18 mouse cellular contexts compared by ENCODE assay signal in genomic region chr10:40275991-40276390, GRCm38 (mm10). TPM values are rescaled to one million over a fixed set of nuclear protein-coding genes. Genes with fewer than 3 reads are reported as not detected.
DNase-seq lines count a peak whose midpoint lies in the region; ATAC-seq and TF ChIP-seq lines count a peak whose summit lies in the region.
"Had no signal": no experiment of that assay in that cellular context is flagged by ENCODE, and none has a peak within 500 bp of the region (broad histone marks: within the 10 kb centered on the region; RNA-seq: fewer than 3 reads in every experiment).

No protein-coding gene starts in this region.

- H3K79me2 ChIP-seq in myocyte (ENCODE audit: control insufficient read depth, insufficient read depth): no peaks in the 10 kb centered on the region

- TF ChIP-seq CTCF in lung, postnatal 0 days (IDR thresholded peaks at IDR 0.05): no peak
- no peak for TF ChIP-seq CTCF in bone marrow macrophage, adult 2 months (IDR thresholded peaks at IDR 0.05; ENCODE audit: low read depth, low read length)
- TF ChIP-seq CTCF in liver, embryonic 14.5 days (IDR thresholded peaks at IDR 0.05; ENCODE audit: low read depth): no peak

- H3K36me3 ChIP-seq in lung, postnatal 0 days (ENCODE audit: insufficient read depth, low read length): no peaks in the 10 kb centered on the region
- no peaks in the 10 kb centered on the region for H3K36me3 ChIP-seq in liver, embryonic 14.5 days (replicated peaks; ENCODE audit: control insufficient read depth, insufficient read depth, low read depth)
- no peaks in the 10 kb centered on the region for H3K36me3 ChIP-seq in myocyte (ENCODE audit: control insufficient read depth, insufficient read depth)
- H3K36me3 ChIP-seq: forebrain, embryonic 10.5 days; heart, embryonic 13.5 days; hindbrain, embryonic 15.5 days; limb, embryonic 12.5 days; midbrain, embryonic 12.5 days had no signal

- ATAC-seq in lung, postnatal 0 days: no peak; the same call in 1 of the 2 replicates
- 0 out of 2 replicates have a peak, but pooled peaks have one; percentile 3 for ATAC-seq in liver, embryonic 14.5 days (ENCODE audit: insufficient read depth)
- ATAC-seq: CD4-positive, CD25-positive, alpha-beta regulatory T cell, adult 4 months had no signal

- H3K4me2 ChIP-seq in lung, postnatal 0 days (replicated peaks; ENCODE audit: low read depth, low read length): no peak overlapping the region
- H3K4me2 ChIP-seq in liver, embryonic 14.5 days (ENCODE audit: low read depth): peak overlapping the region; percentile 29; the same call in 1 of the 2 replicates
- peak overlapping the region; percentile 30 for H3K4me2 ChIP-seq in myocyte (ENCODE audit: low read depth)
- H3K4me2 ChIP-seq: heart, embryonic 13.5 days; hindbrain, embryonic 15.5 days; limb, embryonic 12.5 days; midbrain, embryonic 12.5 days had no signal

- TF ChIP-seq POLR2A in bone marrow macrophage, adult 2 months (IDR thresholded peaks at IDR 0.05; ENCODE audit: borderline replicate concordance, low read depth, low read length): no peak
- TF ChIP-seq POLR2A in myocyte (IDR thresholded peaks at IDR 0.05; ENCODE audit: insufficient read length, low read depth): no peak

- H3K27me3 ChIP-seq in lung, postnatal 0 days (replicated peaks; ENCODE audit: insufficient read depth, low read length): no peaks in the 10 kb centered on the region
- H3K27me3 ChIP-seq in liver, embryonic 14.5 days (ENCODE audit: control insufficient read depth, insufficient read depth, low read length): no peaks in the 10 kb centered on the region
- H3K27me3 ChIP-seq in myocyte (ENCODE audit: control insufficient read depth, insufficient read depth, insufficient read length): no peaks in the 10 kb centered on the region
- H3K27me3 ChIP-seq: heart, embryonic 13.5 days; hindbrain, embryonic 15.5 days; limb, embryonic 12.5 days; midbrain, embryonic 12.5 days had no signal

- 56% methylated on average over 7 of the region's 7 CpGs for WGBS in lung, postnatal 0 days
- WGBS in liver, embryonic 14.5 days (ENCODE audit: insufficient replicate concordance): 15% methylated on average over 7 of the region's 7 CpGs

- H3K9ac ChIP-seq in lung, postnatal 0 days (replicated peaks; ENCODE audit: low read depth): no peak overlapping the region
- H3K9ac ChIP-seq in liver, embryonic 14.5 days (replicated peaks): peak overlapping the region; percentile 47
- H3K9ac ChIP-seq: heart, embryonic 13.5 days; hindbrain, embryonic 15.5 days; limb, embryonic 12.5 days; midbrain, embryonic 12.5 days had no signal

- H3K27ac ChIP-seq in lung, postnatal 0 days (ENCODE audit: low read length): no peak overlapping the region
- peak overlapping the region; percentile 73 for H3K27ac ChIP-seq in bone marrow macrophage, adult 2 months (ENCODE audit: insufficient read depth, low read depth, low read length)
- H3K27ac ChIP-seq in liver, embryonic 14.5 days: peak overlapping the region; percentile 60
- H3K27ac ChIP-seq: forebrain, embryonic 10.5 days; gastrocnemius, adult 2 months; heart, embryonic 13.5 days; hindbrain, embryonic 15.5 days; limb, embryonic 12.5 days; midbrain, embryonic 12.5 days; stomach, postnatal 0 days had no signal

- no peak overlapping the region for H3ac ChIP-seq in myocyte (ENCODE audit: control insufficient read depth, insufficient read length)

- no peaks in the 10 kb centered on the region for H3K4me1 ChIP-seq in lung, postnatal 0 days (ENCODE audit: insufficient read depth, low read depth, low read length)
- H3K4me1 ChIP-seq in bone marrow macrophage, adult 2 months (ENCODE audit: control insufficient read depth, insufficient read depth, low read length): peaks cover 17% of the 10 kb centered on the region
- peaks cover 33 to 41% of the 10 kb centered on the region in 2 experiments for H3K4me1 ChIP-seq in liver, embryonic 14.5 days (replicated peaks; ENCODE audit: control insufficient read depth in 2 of 2, insufficient read depth in 2 of 2, low read length in 1 of 2)
- H3K4me1 ChIP-seq: forebrain, embryonic 10.5 days; hindbrain, embryonic 15.5 days; limb, embryonic 12.5 days; midbrain, embryonic 12.5 days had no signal

- TF ChIP-seq EP300 in lung, postnatal 0 days (IDR thresholded peaks at IDR 0.05): no peak
- TF ChIP-seq EP300 in liver, embryonic 14.5 days (IDR thresholded peaks at IDR 0.05; ENCODE audit: low read depth): no peak

- no peaks in the 10 kb centered on the region for H3K9me3 ChIP-seq in lung, postnatal 0 days (ENCODE audit: low read length)
- H3K9me3 ChIP-seq in liver, embryonic 14.5 days (ENCODE audit: control insufficient read depth, low read length): no peaks in the 10 kb centered on the region
- H3K9me3 ChIP-seq: forebrain, embryonic 10.5 days; heart, embryonic 13.5 days; hindbrain, embryonic 15.5 days; limb, embryonic 12.5 days; midbrain, embryonic 12.5 days had no signal

- no peak overlapping the region for H3K4me3 ChIP-seq in lung, postnatal 0 days (ENCODE audit: low read depth, low read length)
- peak overlapping the region; percentile 51 for H3K4me3 ChIP-seq in bone marrow macrophage, adult 2 months (ENCODE audit: insufficient read depth, low read length)
- H3K4me3 ChIP-seq in liver, embryonic 14.5 days (ENCODE audit: insufficient read depth in 1 of 2, low read depth in 2 of 2, low read length in 2 of 2): no peak overlapping the region
- H3K4me3 ChIP-seq in myocyte: no peak overlapping the region
- H3K4me3 ChIP-seq: forebrain, embryonic 10.5 days; gastrocnemius, adult 2 months; heart, embryonic 13.5 days; hindbrain, embryonic 15.5 days; limb, embryonic 12.5 days; midbrain, embryonic 12.5 days had no signal

- peak; percentile 33 for DNase-seq in lung, postnatal 0 days (ENCODE audit: low spot score)
- DNase-seq in lung, postnatal 14 days: no peak
- peak; percentile 23 to 34 (median 27) for DNase-seq in liver, embryonic 14.5 days (ENCODE audit: low read depth in 3 of 3, low spot score in 3 of 3)
- DNase-seq in spleen, postnatal 14 days (ENCODE audit: low spot score in 2 of 2): no peak
- no peak for DNase-seq in thymus, postnatal 36 days
- DNase-seq: adrenal gland, postnatal 25 days; cerebellum, adult 18-20 months; gastrocnemius, adult 2 months; kidney, adult 8-10 months had no signal

TF ChIP-seq in myocyte, 11 proteins besides CTCF, POLR2A, EP300 and RAD21:
- TF ChIP-seq USF1 (IDR thresholded peaks at IDR 0.05; ENCODE audit: low read depth): no peak
- TF ChIP-seq POLR2AphosphoS2 (IDR thresholded peaks at IDR 0.05; ENCODE audit: insufficient read length, low read depth): no peak
- no peak for TF ChIP-seq MYOG (IDR thresholded peaks at IDR 0.05; ENCODE audit: control insufficient read depth in 1 of 3, insufficient read depth in 1 of 3, insufficient read length in 2 of 3, low read depth in 2 of 3)
- TF ChIP-seq SRF (IDR thresholded peaks at IDR 0.05; ENCODE audit: control insufficient read depth, insufficient read length, low read depth): no peak
- TF ChIP-seq E2F4 (IDR thresholded peaks at IDR 0.05; ENCODE audit: insufficient read depth): no peak
- TF ChIP-seq TCF12 (IDR thresholded peaks at IDR 0.05; ENCODE audit: insufficient read depth, poor library complexity, severe bottlenecking): no peak
- TF ChIP-seq CEBPB (IDR thresholded peaks at IDR 0.05; ENCODE audit: insufficient read depth, poor library complexity, severe bottlenecking): no peak
- no peak for TF ChIP-seq MYOD1 (IDR thresholded peaks at IDR 0.05; ENCODE audit: control insufficient read depth in 1 of 3, insufficient read length in 2 of 3, low read depth in 2 of 3)
- TF ChIP-seq MAX (IDR thresholded peaks at IDR 0.05; ENCODE audit: low read depth): no peak
- TF ChIP-seq TCF3 (IDR thresholded peaks at IDR 0.05; ENCODE audit: insufficient read length, low read depth): no peak
- TF ChIP-seq REST (IDR thresholded peaks at IDR 0.05; ENCODE audit: insufficient read depth, insufficient read length): no peak
TF ChIP-seq in myocyte: peak in this region for 0.

RNA-seq across cellular contexts. Expression of gene Gtf3c6, which starts 18.1 kb away (rescaled TPM):
- 35.2 and 40.0 TPM in 2 replicates for polyA plus RNA-seq in lung, postnatal 0 days (2015; fragmentation: Nextera tagmentation; extraction: Ambion mirVana)
- polyA plus RNA-seq in bone marrow macrophage, adult 2 months (2012; ENCODE audit: insufficient read depth, insufficient read length, missing spikeins): 36.4 and 47.3 TPM in 2 replicates
- 7.7 and 15.1 TPM in 2 replicates for polyA plus RNA-seq in liver, embryonic 14.5 days (2012; rRNA removed)
- 31.6 and 34.1 TPM in 2 replicates for polyA plus RNA-seq in liver, embryonic 14.5 days (2014; fragmentation: Nextera tagmentation; extraction: Ambion mirVana)
- polyA plus RNA-seq in myocyte (2012; fragmentation: generic; extraction: Trizol): 24.5 TPM

RNA-seq across cellular contexts. Expression of gene Amd1, which starts 26.0 kb away (rescaled TPM):
- 25.5 and 27.3 TPM in 2 replicates for polyA plus RNA-seq in lung, postnatal 0 days (2015; fragmentation: Nextera tagmentation; extraction: Ambion mirVana)
- polyA plus RNA-seq in bone marrow macrophage, adult 2 months (2012; ENCODE audit: insufficient read depth, insufficient read length, missing spikeins): 40.0 and 44.2 TPM in 2 replicates
- 33.5 and 48.1 TPM in 2 replicates for polyA plus RNA-seq in liver, embryonic 14.5 days (2012; rRNA removed)
- polyA plus RNA-seq in liver, embryonic 14.5 days (2014; fragmentation: Nextera tagmentation; extraction: Ambion mirVana): 56.4 and 64.2 TPM in 2 replicates
- 34.0 TPM for polyA plus RNA-seq in myocyte (2012; fragmentation: generic; extraction: Trizol)

RNA-seq across cellular contexts. Expression of gene Rpf2, which starts 29.2 kb away (rescaled TPM):
- 19.0 and 20.4 TPM in 2 replicates for polyA plus RNA-seq in lung, postnatal 0 days (2015; fragmentation: Nextera tagmentation; extraction: Ambion mirVana)
- 27.4 and 28.9 TPM in 2 replicates for polyA plus RNA-seq in bone marrow macrophage, adult 2 months (2012; ENCODE audit: insufficient read depth, insufficient read length, missing spikeins)
- 7.3 and 16.8 TPM in 2 replicates for polyA plus RNA-seq in liver, embryonic 14.5 days (2012; rRNA removed)
- 38.9 and 39.2 TPM in 2 replicates for polyA plus RNA-seq in liver, embryonic 14.5 days (2014; fragmentation: Nextera tagmentation; extraction: Ambion mirVana)
- polyA plus RNA-seq in myocyte (2012; fragmentation: generic; extraction: Trizol): 22.3 TPM

Comparison
In these comparisons a context has a peak if more than half of its experiments do, and no peak if none do; other contexts are left out.
1. DNase-seq: peak in lung, postnatal 0 days (single experiment) and liver, embryonic 14.5 days (3 of 3); none in lung, postnatal 14 days (single experiment), spleen, postnatal 14 days (0 of 2) and thymus, postnatal 36 days (0 of 2).